Mouse (Mus musculus): Measurements from ENCODE around the gene Edil3. TPM values are rescaled to one million over a fixed set of nuclear protein-coding genes. Genes with fewer than 3 reads are reported as not detected.

Gene Edil3
- total RNA-seq, 1 experiment from 2014 or later = 0.38 TPM

DNA sequence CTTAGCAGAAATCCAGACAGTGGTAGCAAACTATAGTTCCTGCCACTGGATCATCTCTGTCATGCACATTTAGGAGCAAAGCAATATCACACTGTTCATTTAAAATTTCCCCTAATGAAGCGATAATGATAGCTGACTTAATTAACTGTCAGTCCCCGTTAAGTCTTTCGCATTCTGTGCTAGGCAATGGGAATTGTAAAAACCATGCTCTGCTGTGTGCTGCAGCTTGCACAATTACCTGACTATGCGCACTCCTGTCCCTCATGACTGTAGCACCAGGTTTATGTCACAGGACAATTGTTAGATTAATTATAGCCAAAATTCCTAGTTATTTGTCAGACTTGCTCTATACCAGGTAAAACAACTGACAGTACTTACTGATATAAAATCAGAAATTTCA lies 348.8 kb downstream of the Edil3 start:
- ATAC-seq (replicated peaks; ENCODE audit: insufficient number of reproducible peaks, low FRiP score, low TSS enrichment, poor library complexity, severe bottlenecking) = no peak

GRCm38 (mm10) chr13:89175154-89175553 lies 353.9 kb downstream of the Edil3 start:
- ATAC-seq (replicated peaks; ENCODE audit: insufficient number of reproducible peaks, low FRiP score, low TSS enrichment, poor library complexity, severe bottlenecking) = no peak

DNA sequence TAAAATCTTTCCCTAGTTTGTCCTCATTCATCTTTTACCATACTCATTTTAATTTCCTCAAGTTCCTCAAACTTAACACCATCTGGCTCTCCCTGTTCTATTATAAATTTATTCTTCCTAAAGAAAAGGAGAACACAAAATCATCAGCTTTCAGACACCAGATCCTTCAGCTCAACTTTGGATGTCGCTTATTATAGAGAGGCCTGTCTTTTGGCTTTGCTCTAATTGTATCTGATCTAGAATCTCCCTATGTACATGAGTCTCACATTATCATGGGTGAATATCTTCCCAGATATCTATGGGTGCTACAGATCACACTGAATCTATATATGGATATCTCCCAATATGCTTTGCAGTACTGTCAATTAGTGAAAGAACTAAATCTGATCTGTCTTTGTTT lies 367.8 kb downstream of the Edil3 start:
- ATAC-seq (replicated peaks; ENCODE audit: insufficient number of reproducible peaks, low FRiP score, low TSS enrichment, poor library complexity, severe bottlenecking) = no peak

DNA sequence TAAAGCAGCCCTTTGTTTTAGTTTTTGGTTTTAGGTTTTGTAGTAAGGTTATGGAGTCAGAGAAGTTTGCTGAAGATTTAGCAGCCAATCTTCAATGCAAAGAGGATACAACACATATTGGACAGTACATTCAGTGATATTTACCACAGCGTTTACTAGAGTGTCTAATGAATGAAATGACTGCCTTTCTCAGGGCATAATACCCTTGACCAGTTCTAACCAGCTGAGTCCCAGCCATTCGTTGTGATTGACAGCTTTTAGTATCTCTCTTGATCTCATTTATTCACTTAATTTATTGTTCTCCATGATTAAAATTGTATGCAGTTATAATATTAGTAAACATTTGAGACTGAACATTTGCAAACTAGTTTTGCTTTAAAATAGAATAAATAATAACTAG lies 375.7 kb downstream of the Edil3 start:
- no peak for ATAC-seq (replicated peaks; ENCODE audit: insufficient number of reproducible peaks, low FRiP score, low TSS enrichment, poor library complexity, severe bottlenecking)

DNA sequence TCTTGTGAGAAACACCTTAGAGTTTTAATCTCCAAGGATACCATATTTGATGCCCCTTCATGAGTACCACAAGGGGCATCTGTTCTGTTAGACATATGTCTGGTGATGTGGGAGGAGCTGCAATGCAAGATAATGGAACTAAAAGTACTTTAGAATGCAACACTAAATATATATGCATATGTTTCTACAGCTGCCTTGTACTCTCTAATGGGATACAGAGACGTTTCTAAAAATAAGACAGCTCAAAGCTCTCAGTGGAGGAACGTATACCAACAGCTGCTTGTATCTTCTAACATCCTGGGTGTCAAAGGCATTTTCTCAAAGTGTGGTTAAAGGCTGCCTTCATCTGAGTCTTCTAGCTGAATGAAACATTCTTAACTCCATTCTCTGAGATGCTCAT lies 378.0 kb downstream of the Edil3 start:
- no peak for ATAC-seq (replicated peaks; ENCODE audit: insufficient number of reproducible peaks, low FRiP score, low TSS enrichment, poor library complexity, severe bottlenecking)

GRCm38 (mm10) chr13:89238104-89238503 lies 416.8 kb downstream of the Edil3 start:
- ATAC-seq (replicated peaks; ENCODE audit: insufficient number of reproducible peaks, low FRiP score, low TSS enrichment, poor library complexity, severe bottlenecking) = no peak

GRCm38 (mm10) chr13:89253990-89254642 lies 432.8 kb downstream of the Edil3 start:
- no peak for ATAC-seq (replicated peaks; ENCODE audit: insufficient number of reproducible peaks, low FRiP score, low TSS enrichment, poor library complexity, severe bottlenecking)

DNA sequence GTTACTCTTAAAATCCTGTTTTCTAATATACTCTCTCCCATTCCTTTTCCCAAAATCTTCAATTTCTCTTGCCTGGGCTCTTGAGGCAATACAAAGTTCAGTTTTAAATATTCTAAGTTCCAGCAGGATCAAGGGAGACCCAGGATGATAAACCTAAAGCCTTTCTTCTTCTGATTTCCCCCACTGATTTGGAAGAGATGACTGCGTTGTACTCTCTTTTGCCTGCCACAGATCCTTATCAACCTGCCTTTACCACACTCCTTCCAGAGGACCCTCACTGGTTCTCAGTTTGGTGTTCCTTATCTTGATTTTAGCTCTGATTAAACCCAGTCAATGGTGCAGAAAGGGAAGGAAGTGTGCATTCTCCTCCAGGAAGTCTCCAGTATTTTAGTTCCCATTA lies 435.6 kb downstream of the Edil3 start:
- ATAC-seq (replicated peaks; ENCODE audit: insufficient number of reproducible peaks, low FRiP score, low TSS enrichment, poor library complexity, severe bottlenecking) = no peak

GRCm38 (mm10) chr13:89286696-89287305 lies 465.5 kb downstream of the Edil3 start:
- no peak for ATAC-seq (replicated peaks; ENCODE audit: insufficient number of reproducible peaks, low FRiP score, low TSS enrichment, poor library complexity, severe bottlenecking)

GRCm38 (mm10) chr13:89288201-89288600 lies 466.9 kb downstream of the Edil3 start:
- ATAC-seq (replicated peaks; ENCODE audit: insufficient number of reproducible peaks, low FRiP score, low TSS enrichment, poor library complexity, severe bottlenecking) = no peak

DNA sequence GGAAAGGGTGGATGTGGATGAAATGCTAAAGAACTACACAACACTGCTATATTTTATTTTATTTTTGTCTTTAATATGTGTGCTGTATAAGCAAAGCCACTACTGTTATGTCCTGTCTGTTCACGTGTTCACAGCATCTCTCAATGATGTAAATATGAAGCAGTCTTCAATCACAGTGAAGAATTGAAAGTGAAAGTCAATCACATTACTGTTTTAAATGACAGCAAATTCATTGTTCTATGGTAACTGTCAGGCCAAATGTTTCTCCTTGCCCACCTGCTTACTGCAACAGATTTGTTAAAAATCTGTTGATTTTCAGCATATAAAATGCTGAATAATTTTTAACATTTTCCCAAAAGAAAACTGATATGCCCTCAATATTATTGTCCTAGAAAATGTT lies 499.9 kb downstream of the Edil3 start:
- no peak for ATAC-seq (replicated peaks; ENCODE audit: insufficient number of reproducible peaks, low FRiP score, low TSS enrichment, poor library complexity, severe bottlenecking)

DNA sequence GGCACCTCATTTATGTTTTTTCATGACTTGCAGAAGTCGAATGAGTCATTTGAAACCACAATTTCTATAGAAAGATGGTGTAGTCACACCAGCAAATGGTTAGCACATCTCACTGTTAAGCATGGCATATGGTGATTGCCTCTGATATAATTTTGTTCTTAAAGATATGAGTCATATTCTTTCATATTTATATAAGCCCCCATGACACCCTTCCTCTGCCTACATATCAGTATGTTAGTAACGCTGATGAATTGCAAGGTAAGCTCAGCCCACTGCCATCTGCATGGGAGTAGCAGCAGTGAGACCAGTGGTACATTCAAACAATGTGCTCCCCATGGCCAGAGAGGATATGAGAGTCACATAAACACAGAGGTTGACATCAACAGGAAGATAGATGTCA lies 503.0 kb downstream of the Edil3 start:
- no peak for ATAC-seq (replicated peaks; ENCODE audit: insufficient number of reproducible peaks, low FRiP score, low TSS enrichment, poor library complexity, severe bottlenecking)

DNA sequence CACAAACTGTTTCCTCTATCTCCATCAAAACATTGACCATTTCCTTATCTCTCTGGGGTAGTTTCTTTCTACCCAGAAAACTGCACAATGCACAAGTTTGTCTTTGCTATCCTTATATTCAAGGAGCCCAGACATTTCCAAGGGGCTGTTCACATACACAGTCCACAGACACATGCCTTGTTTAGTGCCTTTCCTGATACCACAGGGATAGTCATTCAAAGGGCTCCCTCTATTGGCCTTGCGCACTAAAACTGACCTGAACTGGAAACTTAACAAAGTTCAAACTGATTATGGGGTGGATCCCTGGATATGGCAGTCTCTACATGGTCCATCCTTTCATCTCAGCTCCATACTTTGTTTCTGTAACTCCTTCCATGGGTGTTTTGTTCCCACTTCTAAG lies 513.2 kb downstream of the Edil3 start:
- ATAC-seq (replicated peaks; ENCODE audit: insufficient number of reproducible peaks, low FRiP score, low TSS enrichment, poor library complexity, severe bottlenecking) = no peak

DNA sequence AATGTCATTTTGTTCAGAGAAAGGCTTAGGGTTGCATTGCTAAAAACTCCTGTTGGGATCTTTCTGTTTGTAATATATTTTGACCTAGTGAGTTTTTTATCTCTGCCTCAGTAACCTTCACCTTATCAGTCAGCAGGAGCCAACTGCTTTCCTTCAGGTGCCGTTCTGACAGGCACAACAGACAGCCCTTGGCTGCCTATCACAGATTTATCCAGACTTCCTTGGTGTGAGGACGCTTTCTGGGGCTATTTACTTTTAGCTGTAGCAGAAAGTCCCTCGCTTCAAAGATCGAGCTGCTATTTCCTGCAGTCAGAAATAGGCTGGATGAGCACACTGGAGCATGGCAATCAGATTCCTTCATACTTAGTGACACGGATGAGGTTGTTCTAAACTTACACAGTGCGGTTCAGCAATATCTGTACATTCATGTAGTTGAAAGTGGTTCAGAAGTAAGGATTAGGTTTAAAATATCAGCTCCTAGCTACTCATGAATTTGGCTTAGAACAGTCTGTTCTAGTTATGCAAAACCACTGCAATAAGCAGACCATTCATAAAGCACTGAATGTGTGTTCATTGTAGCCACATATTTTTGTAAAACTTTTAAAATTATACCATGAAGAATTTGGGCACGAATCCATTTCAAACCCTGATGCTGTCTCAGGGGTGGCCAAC lies 514.8 kb downstream of the Edil3 start:
- ATAC-seq (replicated peaks; ENCODE audit: insufficient number of reproducible peaks, low FRiP score, low TSS enrichment, poor library complexity, severe bottlenecking) = no peak

GRCm38 (mm10) chr13:89339055-89339454 lies 517.8 kb downstream of the Edil3 start:
- ATAC-seq (replicated peaks; ENCODE audit: insufficient number of reproducible peaks, low FRiP score, low TSS enrichment, poor library complexity, severe bottlenecking) = no peak

- no peak for ATAC-seq (replicated peaks; ENCODE audit: insufficient number of reproducible peaks, low FRiP score, low TSS enrichment, poor library complexity, severe bottlenecking)
Measured at GRCm38 (mm10) chr13:89339776-89340175, 518.5 kb downstream of the Edil3 start.

DNA sequence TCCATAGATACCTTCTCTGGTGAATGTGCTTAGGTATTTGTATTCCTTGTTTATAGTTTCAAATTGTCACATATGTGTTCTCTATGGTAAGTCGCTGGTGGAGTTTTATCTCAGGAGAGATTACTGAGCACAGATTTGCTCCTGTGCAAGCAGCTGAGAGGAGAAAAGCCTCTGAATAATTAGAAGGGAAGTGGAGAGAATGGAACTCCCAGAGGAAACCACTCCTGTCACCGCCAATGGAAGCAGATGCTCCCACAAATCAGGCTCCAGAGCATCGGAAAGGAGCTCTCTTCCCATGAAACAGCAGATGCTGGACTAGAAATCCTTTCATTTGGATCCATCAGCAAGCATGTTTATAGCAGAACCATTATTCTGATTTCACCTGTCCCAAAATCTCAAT lies 534.0 kb downstream of the Edil3 start:
- no peak for ATAC-seq (replicated peaks; ENCODE audit: insufficient number of reproducible peaks, low FRiP score, low TSS enrichment, poor library complexity, severe bottlenecking)

GRCm38 (mm10) chr13:89358407-89358806 lies 537.1 kb downstream of the Edil3 start:
- no peak for ATAC-seq (replicated peaks; ENCODE audit: insufficient number of reproducible peaks, low FRiP score, low TSS enrichment, poor library complexity, severe bottlenecking)

- ATAC-seq (replicated peaks; ENCODE audit: insufficient number of reproducible peaks, low FRiP score, low TSS enrichment, poor library complexity, severe bottlenecking) = no peak
Measured at GRCm38 (mm10) chr13:89362274-89362673, 541.0 kb downstream of the Edil3 start.

- ATAC-seq (replicated peaks; ENCODE audit: insufficient number of reproducible peaks, low FRiP score, low TSS enrichment, poor library complexity, severe bottlenecking) = no peak
Measured at GRCm38 (mm10) chr13:89371253-89371652, 550.0 kb downstream of the Edil3 start.
